Mouse (Mus musculus) CH12.LX (cell line): ENCODE data around the gene Krtap4-1. TPM values are rescaled to one million over a fixed set of nuclear protein-coding genes. Genes with fewer than 3 reads are reported as not detected.
"Not testable (repeated sequence)": the region's sequence is repeated elsewhere in the genome, so short reads cannot be mapped to it uniquely, and the experiment has no call there.

Experiments used
- DNase-seq: peaks from one replicate; pipeline ENCODE4 v3.0.0-alpha.2; 2013; ENCODE audit errors: extremely low read depth
- H3K27ac ChIP-seq: 2 replicates; pipeline ENCODE4 v1.5.1; 2012; ENCODE audit warnings: low read depth, mild to moderate bottlenecking, control low read depth, moderate library complexity; ENCODE audit not compliant: insufficient read depth
- H3K27me3 ChIP-seq: replicated peaks from 2 replicates; pipeline ENCODE3; 2012; ENCODE audit warnings: inconsistent platforms
- H3K36me3 ChIP-seq, 2 experiments: replicated peaks in 1 of 2; 2 replicates each; pipeline versions ENCODE3 to v1.6.1; 2012; ENCODE audit warnings: inconsistent platforms in 1 of 2, low read length in 1 of 2, mild to moderate bottlenecking in 1 of 2, mixed read lengths in 1 of 2, moderate library complexity in 1 of 2; ENCODE audit not compliant: control insufficient read depth in 1 of 2, insufficient read depth in 1 of 2
- H3K4me1 ChIP-seq, 2 experiments: 2 replicates each; pipeline ENCODE4 v1.6.1; 2012; ENCODE audit warnings: inconsistent platforms in 1 of 2, moderate library complexity in 1 of 2; ENCODE audit not compliant: insufficient read depth in 2 of 2, control insufficient read depth in 1 of 2
- H3K4me2 ChIP-seq: 2 replicates; pipeline ENCODE4 v1.6.1; 2012; ENCODE audit warnings: low read depth, mild to moderate bottlenecking, control low read depth; ENCODE audit not compliant: poor library complexity, insufficient read depth, severe bottlenecking
- H3K4me3 ChIP-seq, 3 experiments: fragments of 150-350 bp in 1 of 3; sonication (generic) in 1 of 3; replicated peaks in 1 of 3; 2 replicates each; pipeline versions ENCODE3 to v1.5.1; 2011 to 2012; ENCODE audit warnings: low read depth in 2 of 3, low read length in 2 of 3, mild to moderate bottlenecking in 2 of 3, moderate library complexity in 2 of 3, control low read depth in 1 of 3, improper control_type of control experiment in 1 of 3, inconsistent platforms in 1 of 3, mixed read lengths in 1 of 3; ENCODE audit not compliant: poor library complexity in 1 of 3
- H3K79me2 ChIP-seq: replicated peaks from 2 replicates; pipeline ENCODE4 v1.6.1; 2012; ENCODE audit warnings: mild to moderate bottlenecking, moderate library complexity; ENCODE audit not compliant: control insufficient read depth, poor library complexity, insufficient read depth, severe bottlenecking; ENCODE audit errors: extremely low read depth
- H3K9ac ChIP-seq: 2 replicates; pipeline ENCODE4 v1.6.1; 2012; ENCODE audit warnings: low read depth, mild to moderate bottlenecking, control low read depth, moderate library complexity; ENCODE audit not compliant: insufficient read depth
- H3K9me3 ChIP-seq: replicated peaks from 2 replicates; pipeline ENCODE3; 2012; ENCODE audit warnings: low read length, inconsistent platforms, mixed read lengths
- CTCF ChIP-seq, 2 experiments: IDR thresholded peaks in 1 of 2; conservative IDR thresholded peaks in 1 of 2; 2 replicates each; pipeline ENCODE4 v1.5.1; 2011 to 2012; ENCODE audit warnings: low read depth in 2 of 2, low read length in 2 of 2, improper control_type of control experiment in 1 of 2, inconsistent platforms in 1 of 2, mild to moderate bottlenecking in 1 of 2, moderate library complexity in 1 of 2
- JUND ChIP-seq: conservative IDR thresholded peaks from 2 replicates; pipeline ENCODE4 v1.6.1; 2011; ENCODE audit warnings: low read depth, low read length, improper control_type of control experiment
- MAFK ChIP-seq: IDR thresholded peaks from 2 replicates; pipeline ENCODE4 v1.6.1; 2011; ENCODE audit warnings: low read length, improper control_type of control experiment; ENCODE audit not compliant: insufficient replicate concordance
- MAZ ChIP-seq: IDR thresholded peaks from 2 replicates; pipeline ENCODE4 v1.6.1; 2012; ENCODE audit warnings: low read depth, mild to moderate bottlenecking, inconsistent platforms, low read length, improper control_type of control experiment, moderate library complexity
- NELFE ChIP-seq: IDR thresholded peaks from 2 replicates; pipeline ENCODE4 v1.6.1; 2011; ENCODE audit warnings: low read depth, low read length, improper control_type of control experiment
- PAX5 ChIP-seq: IDR thresholded peaks from 2 replicates; pipeline ENCODE4 v1.6.1; 2012; ENCODE audit warnings: low read length, inconsistent platforms, mixed read lengths
- SIN3A ChIP-seq: IDR thresholded peaks from 2 replicates; pipeline ENCODE4 v1.6.1; 2012; ENCODE audit warnings: low read length, improper control_type of control experiment, inconsistent platforms
- UBTF ChIP-seq: IDR thresholded peaks from 2 replicates; pipeline ENCODE4 v1.6.1; 2012; ENCODE audit warnings: low read depth, mild to moderate bottlenecking, inconsistent platforms, low read length, improper control_type of control experiment, moderate library complexity
- ZC3H11A ChIP-seq: IDR thresholded peaks from 2 replicates; pipeline ENCODE4 v1.6.1; 2012; ENCODE audit warnings: low read depth, mild to moderate bottlenecking, inconsistent platforms, low read length, improper control_type of control experiment
- ZNF384 ChIP-seq: IDR thresholded peaks from 2 replicates; pipeline ENCODE4 v1.6.1; 2012; ENCODE audit warnings: low read depth, low read length, improper control_type of control experiment, inconsistent platforms
- dilution Hi-C: fragments of 300-500 bp; cut with MboI; formaldehyde crosslinking; loops from 2 replicates; pipeline ENCODE4 v1.14.3; 2020; ENCODE audit warnings: low sequenced_read_pairs; ENCODE audit not compliant: extremely low pct_unique_long_range_greater_than_20kb, extremely low pct_ligation_motif_present
- in situ Hi-C: fragments of 300-500 bp; cut with MboI; formaldehyde crosslinking; loops from 3 replicates; pipeline ENCODE4 v1.14.3; 2019; ENCODE audit warnings: low sequenced_read_pairs, low pct_ligation_motif_present, low pct_unique_long_range_greater_than_20kb, mixed read lengths
- polyA plus RNA-seq: library from polyadenylated mRNA; unstranded; fragments of >175 nt; gene quantifications from 2 replicates; pipeline ENCODE4 v1.2.1, GENCODE M21; 2012; ENCODE audit warnings: low read depth; ENCODE audit not compliant: insufficient read length
- total RNA-seq, 2 experiments: library from RNA; depleted of rRNA; stranded (reverse); fragments of 300-350 nt in 1 of 2; fragments of >200 nt in 1 of 2; gene quantifications; 2 replicates each; pipeline ENCODE4 v1.2.3; 2012 to 2014

The Krtap4-1 gene
- total and polyA plus RNA-seq, 3 experiments, result not detected

- TF ChIP-seq SIN3A, result no peak
- no peak for TF ChIP-seq CTCF (conservative IDR thresholded peaks at IDR 0.05 in 1 of 2, IDR thresholded peaks at IDR 0.05 in 1 of 2; ENCODE audit: low read depth in 2 of 2, low read length in 2 of 2)
- no peak for TF ChIP-seq ZC3H11A
- TF ChIP-seq JUND, result no peak
- TF ChIP-seq PAX5, result no peak
- no peak for TF ChIP-seq MAFK
- no peak for TF ChIP-seq NELFE
- TF ChIP-seq ZNF384, result no peak
- TF ChIP-seq MAZ, result no peak
- TF ChIP-seq UBTF, result no peak
- dilution Hi-C loops, result no loop called here
- in situ Hi-C loops, result no loop called here
These were observed 18.9 kb downstream of the Krtap4-1 start for GRCm38 (mm10) chr11:99609126-99609525.

GRCm38 (mm10) chr11:99603208-99603607 lies 24.8 kb downstream of the Krtap4-1 start, which contains the start of gene Gm11938:
Gene Gm11938, minus strand, starts transcription at chr11:99603308.
- H3K36me3 ChIP-seq, H3K9me3 ChIP-seq, H3K27ac ChIP-seq, DNase-seq, H3K4me2 ChIP-seq, H3K4me1 ChIP-seq, H3K9ac ChIP-seq, dilution Hi-C loops, in situ Hi-C loops, H3K79me2 ChIP-seq, H3K4me3 ChIP-seq: not testable (repeated sequence)
- H3K27me3 ChIP-seq, result peaks cover 73% of the 10 kb centered on the region

More at GRCm38 (mm10) chr11:99609126-99609525, 18.9 kb downstream of the Krtap4-1 start:
- no peaks in the 10 kb centered on the region for H3K9me3 ChIP-seq
- no peaks in the 10 kb centered on the region for H3K79me2 ChIP-seq
- H3K9ac ChIP-seq, result no peak overlapping the region
- H3K4me2 ChIP-seq, result no peak overlapping the region
- no peak for DNase-seq
- no peaks in the 10 kb centered on the region for H3K36me3 ChIP-seq
- H3K27me3 ChIP-seq, result peaks cover 80% of the 10 kb centered on the region
- H3K27ac ChIP-seq, result no peak overlapping the region
- no peak overlapping the region for H3K4me3 ChIP-seq
- no peaks in the 10 kb centered on the region for H3K4me1 ChIP-seq

GRCm38 (mm10) chr11:99597742-99598141 lies 30.3 kb downstream of the Krtap4-1 start, which contains the start of gene Krtap9-3:
Gene Krtap9-3, minus strand, starts transcription at chr11:99598105.
- H3K36me3 ChIP-seq, dilution Hi-C loops, H3K9ac ChIP-seq, DNase-seq, H3K4me1 ChIP-seq, H3K4me2 ChIP-seq, in situ Hi-C loops, H3K27ac ChIP-seq, H3K4me3 ChIP-seq, H3K9me3 ChIP-seq, H3K79me2 ChIP-seq: not testable (repeated sequence)
- peaks cover 82% of the 10 kb centered on the region for H3K27me3 ChIP-seq
